In the genomic region with DNA sequence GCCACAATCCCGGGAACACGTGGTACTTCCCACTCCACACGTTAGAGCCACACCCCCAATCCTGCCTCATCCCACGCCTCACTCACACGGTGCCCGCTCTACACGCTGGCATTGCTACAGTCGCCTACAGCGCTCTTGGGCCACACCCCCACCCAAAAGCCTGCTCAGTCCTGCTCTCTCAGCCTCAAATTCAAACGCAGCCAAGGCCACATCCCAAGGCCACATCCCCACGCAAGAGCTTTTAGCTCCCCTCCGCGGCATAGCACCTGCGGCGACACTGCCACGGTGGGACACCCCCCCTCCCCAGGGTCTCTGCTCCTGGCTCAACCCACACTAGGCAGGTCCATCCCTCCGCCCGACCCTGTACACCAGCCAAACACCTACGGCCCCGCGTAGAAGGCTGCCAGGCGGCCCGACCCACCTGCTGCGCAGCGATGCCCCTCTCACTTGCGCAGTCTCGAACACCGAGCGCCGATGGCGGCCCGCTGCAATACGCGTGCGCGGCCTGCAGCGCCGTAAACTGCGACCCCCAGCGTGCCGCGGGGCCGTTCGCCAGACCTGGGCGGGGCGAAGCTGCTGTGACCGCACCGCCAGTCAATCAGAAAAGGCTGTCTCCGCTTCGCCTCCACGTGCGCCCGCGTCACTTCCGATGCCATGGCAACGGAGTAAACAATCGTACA, we compare ENCODE assay signal across 8 mouse cellular contexts. TPM values are rescaled to one million over a fixed set of nuclear protein-coding genes. Genes with fewer than 3 reads are reported as not detected.
DNase-seq lines count a peak whose midpoint lies in the region; ATAC-seq and TF ChIP-seq lines count a peak whose summit lies in the region.

No protein-coding gene starts in this region.

- intact Hi-C loops in heart, postnatal 25 days (cut with DNase I), result no loop called here

- peak; percentile 75 for DNase-seq in CH12.LX (ENCODE audit: extremely low read depth)
- DNase-seq in heart, postnatal 25 days (ENCODE audit: low spot score), result peak; percentile 61
- DNase-seq in layer of hippocampus, adult 2 months (ENCODE audit: low spot score in 2 of 2), result peak; percentile 88 to 90
- peak; percentile 53 for DNase-seq in lung, adult 2 months
- peak; percentile 94 for DNase-seq in testis, postnatal 10 days (ENCODE audit: low spot score)

- dilution Hi-C loops in CH12.LX (cut with MboI; ENCODE audit: extremely low pct_ligation_motif_present, extremely low pct_unique_long_range_greater_than_20kb, low sequenced_read_pairs), result no loop called here

- no peak for TF ChIP-seq EP300 in CH12.LX (IDR thresholded peaks at IDR 0.05; ENCODE audit: low read length)

- TF ChIP-seq RAD21 in CH12.LX (IDR thresholded peaks at IDR 0.05; ENCODE audit: low read depth, low read length), result no peak

- TF ChIP-seq CTCF in CH12.LX (conservative IDR thresholded peaks at IDR 0.05 in 1 of 2, IDR thresholded peaks at IDR 0.05 in 1 of 2; ENCODE audit: low read depth in 2 of 2, low read length in 2 of 2), result no peak
- peak; percentile 46 for TF ChIP-seq CTCF in layer of hippocampus, adult 2 months (conservative IDR thresholded peaks at IDR 0.05)
- TF ChIP-seq CTCF in lung, adult 2 months (IDR thresholded peaks at IDR 0.05; ENCODE audit: insufficient read depth, low read length), result no peak

- in situ Hi-C loops in CH12.LX (cut with MboI; ENCODE audit: low pct_ligation_motif_present, low pct_unique_long_range_greater_than_20kb, low sequenced_read_pairs), result no loop called here

- peaks cover 5 to 8% of the 10 kb centered on the region in 2 experiments; a peak in 3 of 4 replicates for H3K4me1 ChIP-seq in CH12.LX (ENCODE audit: control insufficient read depth in 1 of 2, insufficient read depth in 2 of 2)
- peaks cover 14% of the 10 kb centered on the region for H3K4me1 ChIP-seq in forebrain, embryonic 15.5 days
- H3K4me1 ChIP-seq in lung, adult 2 months (ENCODE audit: control insufficient read depth, insufficient read depth, low read length), result peaks cover 5% of the 10 kb centered on the region

- peak overlapping the region; percentile 73 for H3K4me2 ChIP-seq in CH12.LX (ENCODE audit: insufficient read depth, low read depth, poor library complexity, severe bottlenecking)
- peak overlapping the region; percentile 97 for H3K4me2 ChIP-seq in forebrain, embryonic 15.5 days (replicated peaks)

- no peaks in the 10 kb centered on the region for H3K36me3 ChIP-seq in CH12.LX (replicated peaks in 1 of 2; ENCODE audit: control insufficient read depth in 1 of 2, insufficient read depth in 1 of 2, low read length in 1 of 2)
- H3K36me3 ChIP-seq in forebrain, embryonic 15.5 days, result peaks cover 2% of the 10 kb centered on the region; the same call in 1 of the 2 replicates

- peak overlapping the region; percentile 57 to 66 (median 65) for H3K4me3 ChIP-seq in CH12.LX (replicated peaks in 1 of 3; ENCODE audit: low read depth in 2 of 3, low read length in 2 of 3, poor library complexity in 1 of 3)
- peak overlapping the region; percentile 77 for H3K4me3 ChIP-seq in forebrain, embryonic 15.5 days
- H3K4me3 ChIP-seq in layer of hippocampus, adult 2 months, result peak overlapping the region; percentile 79
- H3K4me3 ChIP-seq in lung, adult 2 months (replicated peaks; ENCODE audit: extremely low read depth, low read depth, low read length), result peak overlapping the region; percentile 48

- H3K9ac ChIP-seq in CH12.LX (ENCODE audit: insufficient read depth, low read depth), result peak overlapping the region; percentile 33
- peak overlapping the region; percentile 77 for H3K9ac ChIP-seq in forebrain, embryonic 15.5 days (replicated peaks)

- H3K27ac ChIP-seq in CH12.LX (ENCODE audit: insufficient read depth, low read depth), result no peak overlapping the region
- H3K27ac ChIP-seq in forebrain, embryonic 15.5 days (replicated peaks), result peak overlapping the region; percentile 66
- H3K27ac ChIP-seq in layer of hippocampus, adult 2 months, result peak overlapping the region; percentile 82

- under 1% methylated on average over 57 of the region's 57 CpGs for WGBS in forebrain, embryonic 15.5 days
- WGBS in lung, adult 2 months, result under 1% methylated on average over 57 of the region's 57 CpGs

- peak; percentile 76 for ATAC-seq in cerebellum, adult (ENCODE audit: insufficient number of reproducible peaks, low FRiP score, low TSS enrichment)
- peak; percentile 95 for ATAC-seq in forebrain, embryonic 15.5 days (replicated peaks)
- ATAC-seq in neutrophil, adult 5-6 weeks (ENCODE audit: extremely low read depth, insufficient number of reproducible peaks, low FRiP score, poor library complexity, severe bottlenecking), result peak; percentile 67

- TF ChIP-seq POLR2A in CH12.LX (IDR thresholded peaks at IDR 0.05; ENCODE audit: low read depth, low read length), result peak; percentile 43; the same call in 1 of the 2 replicates
- no peak for TF ChIP-seq POLR2A in lung, adult 2 months (IDR thresholded peaks at IDR 0.05; ENCODE audit: borderline replicate concordance, extremely low read depth, low read depth, low read length)

- H3K9me3 ChIP-seq in CH12.LX (replicated peaks; ENCODE audit: low read length), result no peaks in the 10 kb centered on the region
- no peaks in the 10 kb centered on the region for H3K9me3 ChIP-seq in forebrain, embryonic 15.5 days

- H3K79me2 ChIP-seq in CH12.LX (replicated peaks; ENCODE audit: control insufficient read depth, extremely low read depth, insufficient read depth, poor library complexity, severe bottlenecking), result no peaks in the 10 kb centered on the region

- peaks cover 71% of the 10 kb centered on the region for H3K27me3 ChIP-seq in CH12.LX (replicated peaks)
- H3K27me3 ChIP-seq in forebrain, embryonic 15.5 days, result peaks cover 2% of the 10 kb centered on the region; the same call in 1 of the 2 replicates

TF ChIP-seq in CH12.LX, 34 proteins besides CTCF, POLR2A, EP300 and RAD21:
- TF ChIP-seq BHLHE40 (IDR thresholded peaks at IDR 0.05; ENCODE audit: low read depth, low read length), result peak; percentile 87
- peak; percentile 37; the same call in 1 of the 2 replicates for TF ChIP-seq SIN3A (IDR thresholded peaks at IDR 0.05; ENCODE audit: low read length)
- TF ChIP-seq NRF1 (IDR thresholded peaks at IDR 0.05; ENCODE audit: low read depth, low read length), result peak; percentile 94
- TF ChIP-seq MAZ (IDR thresholded peaks at IDR 0.05; ENCODE audit: low read depth, low read length), result no peak
- peak; percentile 90 for TF ChIP-seq MXI1 (IDR thresholded peaks at IDR 0.05; ENCODE audit: low read depth, low read length)
- peak; percentile 68 for TF ChIP-seq HCFC1 (IDR thresholded peaks at IDR 0.05; ENCODE audit: low read depth, low read length)
- TF ChIP-seq E2F4 (IDR thresholded peaks at IDR 0.05; ENCODE audit: insufficient replicate concordance, low read depth, low read length), result no peak
- peak; percentile 88; the same call in 1 of the 2 replicates for TF ChIP-seq MAX (IDR thresholded peaks at IDR 0.05; ENCODE audit: low read length)
- TF ChIP-seq ETS1 (conservative IDR thresholded peaks at IDR 0.05; ENCODE audit: low read depth, low read length), result no peak
- TF ChIP-seq USF1 (IDR thresholded peaks at IDR 0.05; ENCODE audit: low read depth, low read length), result peak; percentile 71
- no peak for TF ChIP-seq UBTF (IDR thresholded peaks at IDR 0.05; ENCODE audit: low read depth, low read length)

RNA-seq across cellular contexts. Expression of a gene that starts 23.1 kb away (rescaled TPM):
- 1.6 and 1.8 TPM in 2 replicates for total RNA-seq in CH12.LX (2012; rRNA removed)
- 0.56 and 1.4 TPM in 2 replicates for total RNA-seq in CH12.LX (2014; rRNA removed)
- 1.3 and 1.6 TPM in 2 replicates for polyA plus RNA-seq in CH12.LX (2012; ENCODE audit: insufficient read length, low read depth)
- polyA plus RNA-seq in forebrain, embryonic 15.5 days (2015; fragmentation: Nextera tagmentation; extraction: Ambion mirVana), result 21.3 and 22.7 TPM in 2 replicates
- under 1 TPM; 0.48 to 0.91 TPM for total RNA-seq in heart, postnatal 25 days (2021)
- 10 to 100 TPM; 24.8 to 25.0 TPM for total RNA-seq in layer of hippocampus, adult 2 months (2021)
- polyA plus RNA-seq in lung, adult 2 months (2012; rRNA removed), result 1.4 and 3.1 TPM in 2 replicates
- total RNA-seq in neutrophil, adult 5-6 weeks (2017), result 0.98 and 2.9 TPM in 2 replicates

RNA-seq across cellular contexts. Expression of a gene that starts 38.4 kb away (rescaled TPM):
- total RNA-seq in CH12.LX (2012; rRNA removed) (4.4 and 4.5 TPM in 2 replicates), CH12.LX (2014; rRNA removed) (3.9 and 7.2 TPM in 2 replicates)
- polyA plus RNA-seq in CH12.LX (2012; ENCODE audit: insufficient read length, low read depth), result 4.3 and 4.5 TPM in 2 replicates
- polyA plus RNA-seq in forebrain, embryonic 15.5 days (2015; fragmentation: Nextera tagmentation; extraction: Ambion mirVana), result 28.9 and 30.2 TPM in 2 replicates
- 1 to 10 TPM; 6.6 to 7.1 TPM for total RNA-seq in heart, postnatal 25 days (2021)
- total RNA-seq in layer of hippocampus, adult 2 months (2021), result 10 to 100 TPM; 23.2 to 23.6 TPM
- polyA plus RNA-seq in lung, adult 2 months (2012; rRNA removed), result 0.91 and 2.1 TPM in 2 replicates
- total RNA-seq in neutrophil, adult 5-6 weeks (2017), result 24.2 and 29.3 TPM in 2 replicates

RNA-seq across cellular contexts. Expression of a gene that starts 45.5 kb away (rescaled TPM):
- total RNA-seq in CH12.LX (2012; rRNA removed) (not detected in 2 replicates), CH12.LX (2014; rRNA removed) (not detected in 2 replicates)
- not detected in 2 replicates for polyA plus RNA-seq in CH12.LX (2012; ENCODE audit: insufficient read length, low read depth)
- 0.03 TPM in 1 of 2 replicates, not detected in the other for polyA plus RNA-seq in forebrain, embryonic 15.5 days (2015; fragmentation: Nextera tagmentation; extraction: Ambion mirVana)
- not detected for total RNA-seq in heart, postnatal 25 days (2021)
- total RNA-seq in layer of hippocampus, adult 2 months (2021), result under 1 TPM in 1 of 2 experiments, not detected in 1; 0.15 TPM
- polyA plus RNA-seq in lung, adult 2 months (2012; rRNA removed), result not detected in 2 replicates
- not detected in 2 replicates for total RNA-seq in neutrophil, adult 5-6 weeks (2017)

RNA-seq across cellular contexts. Expression of a gene that starts 54.3 kb away (rescaled TPM):
- total RNA-seq in CH12.LX (2012; rRNA removed) (29.3 and 31.0 TPM in 2 replicates), CH12.LX (2014; rRNA removed) (26.6 and 31.5 TPM in 2 replicates)
- 14.8 and 16.2 TPM in 2 replicates for polyA plus RNA-seq in CH12.LX (2012; ENCODE audit: insufficient read length, low read depth)
- 40.2 and 44.1 TPM in 2 replicates for polyA plus RNA-seq in forebrain, embryonic 15.5 days (2015; fragmentation: Nextera tagmentation; extraction: Ambion mirVana)
- 10 to 100 TPM; 14.1 to 16.3 TPM for total RNA-seq in heart, postnatal 25 days (2021)
- total RNA-seq in layer of hippocampus, adult 2 months (2021), result 10 to 100 TPM; 14.5 to 15.8 TPM
- polyA plus RNA-seq in lung, adult 2 months (2012; rRNA removed), result 8.9 and 12.1 TPM in 2 replicates
- 112 and 114 TPM in 2 replicates for total RNA-seq in neutrophil, adult 5-6 weeks (2017)
